8 mouse cellular contexts compared by ENCODE assay signal in genomic region chr1:187448173-187448572, GRCm38 (mm10).
A peak's percentile ranks its signal among the peaks of the same experiment; 100 is the strongest.
DNase-seq lines count a peak whose midpoint lies in the region; ATAC-seq and TF ChIP-seq lines count a peak whose summit lies in the region.

No protein-coding gene starts in this region.

- 17% methylated on average over 6 of the region's 6 CpGs for WGBS in forebrain, embryonic 10.5 days
- WGBS in forebrain, embryonic 13.5 days, result 21% methylated on average over 6 of the region's 6 CpGs
- WGBS in intestine, embryonic 15.5 days, result 16% methylated on average over 6 of the region's 6 CpGs

- no peak for ATAC-seq in forebrain, embryonic 13.5 days
- peak; percentile 59; the same call in 1 of the 2 replicates for ATAC-seq in intestine, embryonic 15.5 days

- peak; percentile 56 for DNase-seq in forebrain, embryonic 10.5 days (ENCODE audit: extremely low spot score, low spot score)
- DNase-seq in cerebellum, adult 9-10 months, result peak; percentile 33
- DNase-seq in frontal cortex, postnatal 36 days (ENCODE audit: low spot score in 2 of 2), result peak; percentile 80 to 86
- peak; percentile 63 to 82 for DNase-seq in left cerebral cortex, adult 2 months (ENCODE audit: extremely low spot score in 1 of 2, low spot score in 2 of 2)
- DNase-seq in mesoderm, embryonic 11.5 days (ENCODE audit: low read depth, low spot score), result peak; percentile 73
- DNase-seq in splenic B cell, adult 2 months (ENCODE audit: low read depth, low spot score), result peak; percentile 36

- H3K27ac ChIP-seq in forebrain, embryonic 10.5 days, result peak overlapping the region; percentile 40
- no peak overlapping the region for H3K27ac ChIP-seq in forebrain, embryonic 13.5 days
- H3K27ac ChIP-seq in intestine, embryonic 15.5 days, result no peak overlapping the region
- H3K27ac ChIP-seq in left cerebral cortex, adult 2 months, result no peak overlapping the region

- intact Hi-C loops in left cerebral cortex, adult 2 months (cut with DNase I), result loop anchor here (2.0 to 10.0 kb wide), 2 partner anchors 337 to 527 kb away; no protein-coding TSS in a partner anchor

- no peak overlapping the region for H3K9ac ChIP-seq in forebrain, embryonic 13.5 days
- no peak overlapping the region for H3K9ac ChIP-seq in intestine, embryonic 15.5 days

- H3K27me3 ChIP-seq in forebrain, embryonic 10.5 days (ENCODE audit: poor library complexity, severe bottlenecking), result no peaks in the 10 kb centered on the region; the same call in 1 of the 2 replicates
- H3K27me3 ChIP-seq in forebrain, embryonic 13.5 days, result no peaks in the 10 kb centered on the region
- no peaks in the 10 kb centered on the region for H3K27me3 ChIP-seq in intestine, embryonic 15.5 days (replicated peaks)
- H3K27me3 ChIP-seq in splenic B cell, adult 2 months (ENCODE audit: control insufficient read depth, insufficient read depth, low read length, poor library complexity, severe bottlenecking), result no peaks in the 10 kb centered on the region

- peaks cover 28% of the 10 kb centered on the region for H3K4me1 ChIP-seq in forebrain, embryonic 10.5 days
- 0 out of 2 replicates have a peak, but pooled peaks cover 4% of the 10 kb centered on the region for H3K4me1 ChIP-seq in forebrain, embryonic 13.5 days
- H3K4me1 ChIP-seq in intestine, embryonic 15.5 days (replicated peaks), result no peaks in the 10 kb centered on the region

- no peaks in the 10 kb centered on the region for H3K36me3 ChIP-seq in forebrain, embryonic 10.5 days (replicated peaks)
- H3K36me3 ChIP-seq in forebrain, embryonic 13.5 days (ENCODE audit: poor library complexity, severe bottlenecking), result no peaks in the 10 kb centered on the region
- no peaks in the 10 kb centered on the region for H3K36me3 ChIP-seq in intestine, embryonic 15.5 days
- no peaks in the 10 kb centered on the region for H3K36me3 ChIP-seq in splenic B cell, adult 2 months (ENCODE audit: control insufficient read depth, insufficient read depth, low read length, poor library complexity, severe bottlenecking)

- no peaks in the 10 kb centered on the region for H3K9me3 ChIP-seq in forebrain, embryonic 10.5 days
- H3K9me3 ChIP-seq in forebrain, embryonic 13.5 days (replicated peaks), result no peaks in the 10 kb centered on the region
- no peaks in the 10 kb centered on the region for H3K9me3 ChIP-seq in intestine, embryonic 15.5 days

- no peak overlapping the region for H3K4me2 ChIP-seq in forebrain, embryonic 13.5 days
- H3K4me2 ChIP-seq in intestine, embryonic 15.5 days (replicated peaks), result peak overlapping the region; percentile 18; the same call in 1 of the 2 replicates

- peak overlapping the region; percentile 20; the same call in 1 of the 2 replicates for H3K4me3 ChIP-seq in forebrain, embryonic 10.5 days
- H3K4me3 ChIP-seq in forebrain, embryonic 13.5 days, result no peak overlapping the region
- H3K4me3 ChIP-seq in intestine, embryonic 15.5 days (replicated peaks), result no peak overlapping the region
- no peak overlapping the region for H3K4me3 ChIP-seq in left cerebral cortex, adult 2 months

- peak; percentile 82 for TF ChIP-seq CTCF in left cerebral cortex, adult 2 months (IDR thresholded peaks at IDR 0.05)

Comparison
In these comparisons a context has a peak if more than half of its experiments do, and no peak if none do; other contexts are left out.
1. DNase-seq: peak in every context shown above with its lines; median percentile 83 in frontal cortex, postnatal 36 days; 73 in mesoderm, embryonic 11.5 days; 72 in left cerebral cortex, adult 2 months; 56 in forebrain, embryonic 10.5 days; 36 in splenic B cell, adult 2 months; 33 in cerebellum, adult 9-10 months.